Mouse (Mus musculus): ENCODE results near the gene Anapc7.

Anapc7 gene

GRCm38 (mm10) chr5:122421271-122422068 lies at the start of gene Anapc7:
Gene Anapc7 (plus strand): TSS chr5:122421693.
- DNase-seq (ENCODE audit: low read depth), result no peak

- peak; percentile 99 for DNase-seq (ENCODE audit: low read depth)
Measured at GRCm38 (mm10) chr5:122372192-122372769, 49.2 kb upstream of the Anapc7 start, which contains the start of gene Fam216a. Gene Fam216a (minus strand): TSS chr5:122372364.

GRCm38 (mm10) chr5:122372878-122373277 lies 48.6 kb upstream of the Anapc7 start:
- no peak for DNase-seq (ENCODE audit: low read depth)

GRCm38 (mm10) chr5:122377101-122377833 lies 44.2 kb upstream of the Anapc7 start:
- DNase-seq (ENCODE audit: low read depth), result no peak

GRCm38 (mm10) chr5:122378171-122378570 lies 43.3 kb upstream of the Anapc7 start:
- DNase-seq (ENCODE audit: low read depth), result no peak

- DNase-seq (ENCODE audit: low read depth), result peak; percentile 85
Measured at GRCm38 (mm10) chr5:122379374-122380155, 41.9 kb upstream of the Anapc7 start.

- no peak for DNase-seq (ENCODE audit: low read depth)
Measured at GRCm38 (mm10) chr5:122390006-122390405, 31.5 kb upstream of the Anapc7 start.

GRCm38 (mm10) chr5:122390671-122391070 lies 30.8 kb upstream of the Anapc7 start:
- no peak for DNase-seq (ENCODE audit: low read depth)

- DNase-seq (ENCODE audit: low read depth), result peak; percentile 39
Measured at GRCm38 (mm10) chr5:122391178-122391785, 30.2 kb upstream of the Anapc7 start.

- peak; percentile 98 for DNase-seq (ENCODE audit: low read depth)
Measured at GRCm38 (mm10) chr5:122391786-122392180, 29.7 kb upstream of the Anapc7 start, which contains the start of gene Arpc3. Gene Arpc3 (plus strand): TSS chr5:122391878.

- DNase-seq (ENCODE audit: low read depth), result peak; percentile 61
Measured at GRCm38 (mm10) chr5:122392227-122393004, 29.1 kb upstream of the Anapc7 start.

GRCm38 (mm10) chr5:122393887-122394286 lies 27.6 kb upstream of the Anapc7 start:
- peak; percentile 90 for DNase-seq (ENCODE audit: low read depth)

GRCm38 (mm10) chr5:122396791-122397190 lies 24.7 kb upstream of the Anapc7 start:
- DNase-seq (ENCODE audit: low read depth), result no peak

- DNase-seq (ENCODE audit: low read depth), result no peak
Measured at GRCm38 (mm10) chr5:122397495-122397894, 24.0 kb upstream of the Anapc7 start.

GRCm38 (mm10) chr5:122399871-122400270 lies 21.6 kb upstream of the Anapc7 start:
- DNase-seq (ENCODE audit: low read depth), result no peak

GRCm38 (mm10) chr5:122400628-122401302 lies 20.7 kb upstream of the Anapc7 start:
- DNase-seq (ENCODE audit: low read depth), result no peak

GRCm38 (mm10) chr5:122401303-122401640 lies 20.2 kb upstream of the Anapc7 start:
- peak; percentile 81 for DNase-seq (ENCODE audit: low read depth)

GRCm38 (mm10) chr5:122402160-122402559 lies 19.3 kb upstream of the Anapc7 start:
- no peak for DNase-seq (ENCODE audit: low read depth)

- no peak for DNase-seq (ENCODE audit: low read depth)
Measured at GRCm38 (mm10) chr5:122402772-122403171, 18.7 kb upstream of the Anapc7 start.

- DNase-seq (ENCODE audit: low read depth), result no peak
Measured at GRCm38 (mm10) chr5:122403362-122403761, 18.1 kb upstream of the Anapc7 start.
